Comparison of ENCODE assay signal across 8 mouse cellular contexts in the genomic region with DNA sequence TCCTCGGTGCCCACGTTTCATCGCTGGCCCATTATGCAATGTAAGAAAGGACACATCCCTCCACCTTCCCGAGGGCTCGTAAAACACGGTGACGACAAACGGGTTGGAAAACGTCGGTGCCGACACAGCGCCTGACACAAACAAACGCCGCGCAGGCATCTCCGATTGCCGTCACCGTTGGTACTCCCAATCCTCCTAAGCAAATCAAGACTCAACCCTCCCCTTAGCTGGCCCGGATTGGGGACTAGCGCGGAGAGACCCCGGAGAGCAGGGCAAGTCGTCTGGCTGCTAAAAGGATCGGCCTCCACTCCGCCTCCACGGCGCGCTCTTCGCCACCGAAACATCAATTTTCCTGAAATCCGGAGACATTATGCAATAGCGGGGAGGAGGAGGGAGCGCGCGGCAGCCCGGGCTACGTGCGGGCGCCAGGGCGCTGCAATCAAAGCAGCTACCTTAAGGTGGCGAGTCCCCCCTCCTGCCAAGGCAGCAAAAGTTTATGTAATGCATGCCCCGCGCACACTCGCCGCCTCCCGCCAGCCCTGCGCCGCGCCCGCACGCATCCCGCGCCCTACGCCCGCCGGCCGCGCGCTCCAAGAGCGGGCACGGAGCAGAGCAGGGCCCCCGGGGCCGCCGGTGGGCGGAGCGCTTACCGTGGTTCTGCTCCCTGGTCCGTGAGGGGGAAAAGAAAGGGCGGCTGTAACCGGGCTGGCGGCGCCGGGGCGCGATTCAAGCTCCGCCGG. TPM values are rescaled to one million over a fixed set of nuclear protein-coding genes. Genes with fewer than 3 reads are reported as not detected.
DNase-seq lines count a peak whose midpoint lies in the region; ATAC-seq and TF ChIP-seq lines count a peak whose summit lies in the region.

No protein-coding gene starts in this region.

- H3K4me2 ChIP-seq in kidney, embryonic 14.5 days (replicated peaks; ENCODE audit: low read depth, low read length): peak overlapping the region; percentile 99
- peak overlapping the region; percentile 97 for H3K4me2 ChIP-seq in limb, embryonic 15.5 days
- H3K4me2 ChIP-seq in midbrain, embryonic 15.5 days: peak overlapping the region; percentile 91
- H3K4me2 ChIP-seq in stomach, postnatal 0 days (replicated peaks; ENCODE audit: low read depth): peak overlapping the region; percentile 96

- peaks cover 29% of the 10 kb centered on the region for H3K4me1 ChIP-seq in kidney, embryonic 14.5 days (ENCODE audit: control insufficient read depth, insufficient read depth, low read length)
- H3K4me1 ChIP-seq in limb, embryonic 15.5 days: peaks cover 52% of the 10 kb centered on the region
- peaks cover 38% of the 10 kb centered on the region for H3K4me1 ChIP-seq in midbrain, embryonic 15.5 days
- H3K4me1 ChIP-seq in stomach, postnatal 0 days (replicated peaks; ENCODE audit: control insufficient read depth, insufficient read depth): 0 out of 2 replicates have a peak, but pooled peaks cover 11% of the 10 kb centered on the region

- under 1% methylated on average over 72 of the region's 77 CpGs for WGBS in kidney, embryonic 14.5 days
- WGBS in limb, embryonic 15.5 days: under 1% methylated on average over 76 of the region's 77 CpGs
- under 1% methylated on average over 69 of the region's 77 CpGs for WGBS in midbrain, embryonic 15.5 days
- under 1% methylated on average over 58 of the region's 77 CpGs for WGBS in stomach, postnatal 0 days

- TF ChIP-seq CTCF in stomach, postnatal 0 days (IDR thresholded peaks at IDR 0.05; ENCODE audit: low read depth): no peak; the same call in 1 of the 2 replicates

- no peaks in the 10 kb centered on the region for H3K9me3 ChIP-seq in kidney, embryonic 14.5 days (ENCODE audit: control insufficient read depth, low read length)
- no peaks in the 10 kb centered on the region for H3K9me3 ChIP-seq in limb, embryonic 15.5 days
- no peaks in the 10 kb centered on the region for H3K9me3 ChIP-seq in midbrain, embryonic 15.5 days
- H3K9me3 ChIP-seq in stomach, postnatal 0 days (ENCODE audit: control insufficient read depth, low read length): no peaks in the 10 kb centered on the region

- H3K27me3 ChIP-seq in kidney, embryonic 14.5 days (ENCODE audit: control insufficient read depth, insufficient read depth, low read length): peaks cover 6% of the 10 kb centered on the region; the same call in 1 of the 2 replicates
- H3K27me3 ChIP-seq in limb, embryonic 15.5 days: peaks cover 16% of the 10 kb centered on the region
- no peaks in the 10 kb centered on the region for H3K27me3 ChIP-seq in midbrain, embryonic 15.5 days (replicated peaks)
- no peaks in the 10 kb centered on the region for H3K27me3 ChIP-seq in stomach, postnatal 0 days (ENCODE audit: control insufficient read depth, insufficient read depth, low read length)

- peak overlapping the region; percentile 90 for H3K4me3 ChIP-seq in kidney, embryonic 14.5 days (ENCODE audit: low read length)
- peak overlapping the region; percentile 80 for H3K4me3 ChIP-seq in limb, embryonic 15.5 days
- H3K4me3 ChIP-seq in midbrain, embryonic 15.5 days: peak overlapping the region; percentile 96
- H3K4me3 ChIP-seq in stomach, postnatal 0 days (ENCODE audit: low read depth, low read length): peak overlapping the region; percentile 92

- H3K9ac ChIP-seq in kidney, embryonic 14.5 days (ENCODE audit: low read depth, low read length): peak overlapping the region; percentile 79
- H3K9ac ChIP-seq in limb, embryonic 15.5 days: peak overlapping the region; percentile 84
- peak overlapping the region; percentile 90 for H3K9ac ChIP-seq in midbrain, embryonic 15.5 days
- peak overlapping the region; percentile 97 for H3K9ac ChIP-seq in stomach, postnatal 0 days (ENCODE audit: low read length)

- TF ChIP-seq EP300 in stomach, postnatal 0 days (optimal IDR thresholded peaks at IDR 0.05): no peak

- ATAC-seq in kidney, embryonic 14.5 days (ENCODE audit: low FRiP score, low TSS enrichment): peak; percentile 73
- ATAC-seq in limb, embryonic 15.5 days (ENCODE audit: insufficient number of reproducible peaks, low FRiP score, low TSS enrichment, low read depth): peak; percentile 75
- peak; percentile 85 for ATAC-seq in midbrain, embryonic 15.5 days (replicated peaks)
- peak; percentile 54 for ATAC-seq in stomach, postnatal 0 days (ENCODE audit: low FRiP score, low TSS enrichment)

- DNase-seq in 3134 (ENCODE audit: extremely low read depth, insufficient read length, low spot score) (peak; percentile 84), adipocyte (ENCODE audit: low spot score) (peak; percentile 79)
- DNase-seq in embryo, embryonic 11.5 days (ENCODE audit: low read depth, low spot score): peak; percentile 65
- DNase-seq in heart, adult 9 months (ENCODE audit: low spot score in 2 of 2): peak; percentile 66 to 74
- peak; percentile 76 for DNase-seq in stomach, postnatal 0 days (ENCODE audit: low spot score)

- H3K27ac ChIP-seq in kidney, embryonic 14.5 days (ENCODE audit: low read depth, low read length): peak overlapping the region; percentile 86
- H3K27ac ChIP-seq in limb, embryonic 15.5 days: peak overlapping the region; percentile 96
- peak overlapping the region; percentile 98 for H3K27ac ChIP-seq in midbrain, embryonic 15.5 days
- peak overlapping the region; percentile 98 for H3K27ac ChIP-seq in stomach, postnatal 0 days (replicated peaks)

- H3K36me3 ChIP-seq in kidney, embryonic 14.5 days (ENCODE audit: control insufficient read depth, insufficient read depth, low read length): no peaks in the 10 kb centered on the region
- H3K36me3 ChIP-seq in limb, embryonic 15.5 days: no peaks in the 10 kb centered on the region
- H3K36me3 ChIP-seq in midbrain, embryonic 15.5 days (replicated peaks): no peaks in the 10 kb centered on the region
- H3K36me3 ChIP-seq in stomach, postnatal 0 days (ENCODE audit: control insufficient read depth, insufficient read depth, low read length): no peaks in the 10 kb centered on the region

RNA-seq across cellular contexts. Expression of a gene that starts 0.5 kb away (rescaled TPM):
- 15.9 and 18.9 TPM in 2 replicates for polyA plus RNA-seq in kidney, embryonic 14.5 days (2014; fragmentation: Nextera tagmentation; extraction: Ambion mirVana)
- polyA plus RNA-seq in limb, embryonic 15.5 days (2015; fragmentation: Nextera tagmentation; extraction: Ambion mirVana): 42.5 and 45.6 TPM in 2 replicates
- 41.9 and 48.4 TPM in 2 replicates for polyA plus RNA-seq in midbrain, embryonic 15.5 days (2015; fragmentation: Nextera tagmentation; extraction: Ambion mirVana)
- 14.4 and 16.4 TPM in 2 replicates for polyA plus RNA-seq in stomach, postnatal 0 days (2015; fragmentation: Nextera tagmentation; extraction: Ambion mirVana)

RNA-seq across cellular contexts. Expression of a gene that starts 50.9 kb away (rescaled TPM):
- 44.7 and 46.7 TPM in 2 replicates for polyA plus RNA-seq in kidney, embryonic 14.5 days (2014; fragmentation: Nextera tagmentation; extraction: Ambion mirVana)
- polyA plus RNA-seq in limb, embryonic 15.5 days (2015; fragmentation: Nextera tagmentation; extraction: Ambion mirVana): 39.6 and 41.1 TPM in 2 replicates
- 59.2 and 61.5 TPM in 2 replicates for polyA plus RNA-seq in midbrain, embryonic 15.5 days (2015; fragmentation: Nextera tagmentation; extraction: Ambion mirVana)
- 41.4 and 47.8 TPM in 2 replicates for polyA plus RNA-seq in stomach, postnatal 0 days (2015; fragmentation: Nextera tagmentation; extraction: Ambion mirVana)

Comparison
In these comparisons a context has a peak if more than half of its experiments do, and no peak if none do; other contexts are left out.
1. Peak in every context shown above with its lines: DNase-seq, ATAC-seq, H3K4me3 ChIP-seq and H3K27ac ChIP-seq.